Mouse (Mus musculus) kidney, postnatal 0 days (tissue): ENCODE measurements at regions not wholly inside any gene's neighbourhood (a gene's known extent, or its start where the extent isn't known, plus 50 kb on each side); places are given as distances from the start of the nearest gene placed in this dataset.

Experiments used
- ATAC-seq: fragments of 200-750 bp; cut with Nextera tagmentation; replicated peaks from 2 replicates; pipeline ENCODE4 v1.8.0; 2017; ENCODE audit warnings: low read depth, moderate number of reproducible peaks, moderate TSS enrichment, moderate library complexity; ENCODE audit not compliant: low FRiP score
- DNase-seq: peaks from one replicate; pipeline ENCODE4 v3.0.0-alpha.2; 2016; ENCODE audit warnings: low spot score
- H3K27ac ChIP-seq: fragments of 300-500 bp; sonication (generic); 2 replicates; pipeline ENCODE4 v1.5.1; 2014; ENCODE audit warnings: mild to moderate bottlenecking
- H3K27me3 ChIP-seq: fragments of 300-500 bp; sonication (generic); 2 replicates; pipeline ENCODE4 v1.6.1; 2014; ENCODE audit warnings: low read length, mixed read lengths; ENCODE audit not compliant: insufficient read depth
- H3K36me3 ChIP-seq: fragments of 300-500 bp; sonication (generic); 2 replicates; pipeline ENCODE4 v1.6.1; 2014; ENCODE audit warnings: low read length, mixed read lengths; ENCODE audit not compliant: insufficient read depth
- H3K4me1 ChIP-seq: fragments of 300-500 bp; sonication (generic); replicated peaks from 2 replicates; pipeline ENCODE4 v1.6.1; 2014; ENCODE audit warnings: antibody characterized with exemption, low read length, mixed read lengths; ENCODE audit not compliant: insufficient read depth
- H3K4me2 ChIP-seq: fragments of 300-500 bp; sonication (generic); 2 replicates; pipeline ENCODE4 v1.6.1; 2014; ENCODE audit warnings: mild to moderate bottlenecking, low read length, moderate library complexity, mixed read lengths
- H3K4me3 ChIP-seq: fragments of 300-500 bp; sonication (generic); replicated peaks from 2 replicates; pipeline ENCODE4 v1.5.1; 2014; ENCODE audit warnings: low read depth, low read length
- H3K9ac ChIP-seq: fragments of 300-500 bp; sonication (generic); 2 replicates; pipeline ENCODE4 v1.6.1; 2014; ENCODE audit warnings: low read depth, low read length
- H3K9me3 ChIP-seq: fragments of 300-500 bp; sonication (generic); replicated peaks from 2 replicates; pipeline ENCODE4 v1.6.1; 2016; ENCODE audit warnings: low read length, inconsistent platforms, mixed read lengths
- CTCF ChIP-seq: IDR thresholded peaks from 2 replicates; pipeline ENCODE4 v1.5.1; 2016; ENCODE audit warnings: antibody characterized with exemption, low read depth, mild to moderate bottlenecking, moderate library complexity
- WGBS: fragments of 180-500 bp; shearing (Covaris S2); extraction: QIAGEN DNeasy Blood & Tissue Kit; methylation state at CpG from one replicate; pipeline ENCODE4 v1.1.7; 2014; 5-methylcytosine and 5-hydroxymethylcytosine counted together

DNA sequence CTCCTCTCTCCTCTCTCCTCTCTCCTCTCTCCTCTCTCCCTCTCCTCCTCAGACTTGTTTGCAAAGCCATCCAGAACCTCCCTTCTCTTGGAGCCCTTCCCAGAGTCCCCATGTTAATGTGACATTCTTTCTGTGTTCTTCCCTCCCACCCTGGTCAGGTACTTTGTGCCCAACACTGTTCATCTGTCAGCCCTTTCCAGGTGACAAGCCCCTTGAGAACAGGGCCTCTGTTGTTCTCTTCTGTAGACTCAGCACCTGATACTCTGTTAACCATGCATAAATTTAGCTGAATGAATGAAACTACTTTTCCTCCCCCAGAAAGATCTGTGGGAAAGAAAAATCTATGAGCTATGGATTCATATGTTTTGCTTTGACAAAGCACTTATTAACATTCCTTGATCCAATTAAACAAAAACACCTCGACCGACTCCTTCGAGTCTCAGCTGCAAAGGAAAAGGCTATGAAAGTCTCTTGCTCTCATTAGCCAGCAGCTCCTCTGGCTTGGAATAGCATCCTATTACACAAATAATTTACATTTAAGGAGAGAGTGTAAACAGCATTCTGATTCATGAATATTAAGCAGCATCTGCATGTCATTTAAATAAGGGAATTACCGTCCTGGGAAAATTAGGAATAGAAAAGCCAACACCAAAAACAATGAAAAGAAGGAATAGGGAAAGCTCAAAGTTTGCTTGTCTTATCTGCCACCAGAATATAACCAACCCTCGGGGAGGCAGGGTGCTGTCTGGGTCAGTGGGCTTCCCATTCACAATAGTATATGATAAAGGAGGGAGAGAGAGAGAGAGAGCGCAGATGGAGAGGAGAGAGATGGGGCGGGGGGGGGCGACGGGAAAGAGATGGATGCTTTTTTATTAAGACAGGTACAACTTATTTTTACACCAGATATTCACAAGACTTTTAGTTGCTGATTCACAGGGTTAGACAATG, 230.1 kb upstream of the Peli2 start:
- DNase-seq (no peak), ATAC-seq (no peak)
- Histone ChIP-seq H3K9ac (no peak overlapping the region), H3K27ac (no peak overlapping the region), H3K4me2 (no peak overlapping the region), H3K9me3 (no peaks in the 10 kb centered on the region), H3K36me3 (no peaks in the 10 kb centered on the region), H3K4me3 (no peak overlapping the region), H3K27me3 (no peaks in the 10 kb centered on the region), H3K4me1 (no peaks in the 10 kb centered on the region)
- no peak for TF ChIP-seq CTCF
- WGBS: 73% methylated on average over 9 of the region's 9 CpGs

DNA sequence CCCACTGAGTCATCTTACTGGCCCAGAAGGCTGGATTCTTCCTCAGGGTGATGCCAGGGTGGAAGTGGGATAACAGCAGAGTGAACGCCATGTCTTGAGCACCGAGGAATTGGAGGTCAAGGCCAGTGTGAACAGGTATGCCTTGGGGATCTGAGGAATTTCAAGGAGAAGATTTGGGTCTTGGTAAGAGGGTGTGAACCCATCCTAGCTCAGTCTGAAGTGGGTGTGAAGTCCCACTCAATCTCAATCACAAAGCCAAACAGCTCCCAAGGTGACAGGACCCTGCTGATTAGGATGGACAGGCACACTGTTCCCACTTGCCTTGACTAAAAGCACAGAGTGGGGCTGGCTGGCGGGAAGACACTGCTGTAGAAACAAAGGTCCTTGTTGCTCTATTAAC, 224.0 kb upstream of the Peli2 start:
- ATAC-seq (no peak), DNase-seq (no peak)
- 85% methylated on average over 3 of the region's 3 CpGs for WGBS
- no peaks in the 10 kb centered on the region for H3K9me3 ChIP-seq
- no peak overlapping the region for H3K4me2 ChIP-seq
- H3K9ac ChIP-seq: no peak overlapping the region
- H3K27ac ChIP-seq: no peak overlapping the region
- no peaks in the 10 kb centered on the region for H3K27me3 ChIP-seq
- H3K4me3 ChIP-seq: no peak overlapping the region
- H3K36me3 ChIP-seq: no peaks in the 10 kb centered on the region
- H3K4me1 ChIP-seq: no peaks in the 10 kb centered on the region
- no peak for TF ChIP-seq CTCF

DNA sequence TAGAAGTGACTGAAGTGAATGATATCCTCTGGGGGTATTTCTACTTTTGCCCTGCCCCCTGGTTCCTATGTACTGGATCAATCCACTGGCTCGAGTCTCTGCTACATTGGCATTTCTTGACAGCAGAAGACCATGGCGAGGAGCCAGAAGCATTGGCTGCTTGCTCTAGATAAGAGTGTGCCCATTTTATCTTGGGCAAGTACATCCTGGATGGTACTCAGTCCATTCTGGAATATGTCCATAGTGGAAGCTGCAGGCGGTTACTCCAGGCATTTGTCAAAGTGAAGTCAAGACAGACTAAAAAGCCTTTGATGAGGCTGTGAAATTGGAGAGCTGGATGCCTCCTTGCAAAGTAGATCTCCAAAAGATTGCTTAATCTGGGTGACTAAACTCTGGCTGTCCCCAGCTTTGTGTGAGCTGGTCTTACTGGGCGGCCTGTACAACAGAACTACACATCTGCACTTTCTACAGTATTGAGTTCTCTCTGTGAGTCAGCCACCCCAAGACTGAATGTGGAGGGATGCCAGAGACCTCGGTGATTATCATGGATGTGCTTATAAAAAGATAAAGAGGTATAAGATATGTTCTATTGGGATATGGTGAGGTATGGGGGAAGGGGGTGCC, 222.6 kb upstream of the Peli2 start:
- 78% methylated on average over 5 of the region's 5 CpGs for WGBS
- Histone ChIP-seq H3K27ac (no peak overlapping the region), H3K4me3 (no peak overlapping the region), H3K36me3 (no peaks in the 10 kb centered on the region), H3K9me3 (no peaks in the 10 kb centered on the region), H3K9ac (no peak overlapping the region), H3K4me1 (no peaks in the 10 kb centered on the region), H3K4me2 (no peak overlapping the region), H3K27me3 (no peaks in the 10 kb centered on the region)
- DNase-seq: no peak
- ATAC-seq: no peak
- TF ChIP-seq CTCF: no peak

DNA sequence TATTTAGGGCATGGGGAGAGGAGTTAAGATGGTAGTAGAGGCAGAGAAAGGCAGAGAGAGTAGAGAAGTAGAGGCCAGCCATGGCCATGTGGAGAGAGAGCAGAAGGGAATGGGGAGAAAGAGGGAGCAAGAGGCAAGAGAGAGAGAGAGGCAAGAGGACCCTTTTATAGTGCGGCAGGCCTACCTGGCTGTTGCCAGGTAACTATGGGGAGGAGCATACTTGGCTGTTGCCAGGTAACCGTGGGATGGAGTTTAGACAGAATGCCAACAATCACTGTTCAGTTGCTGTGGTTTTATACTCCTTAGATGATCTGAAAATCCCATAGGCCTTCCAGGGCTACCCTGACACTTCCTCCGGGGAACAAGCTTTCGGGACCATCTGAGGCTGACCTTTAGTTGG, 222.0 kb upstream of the Peli2 start:
- no peaks in the 10 kb centered on the region for H3K4me1 ChIP-seq
- no peaks in the 10 kb centered on the region for H3K27me3 ChIP-seq
- H3K4me2 ChIP-seq: no peak overlapping the region
- DNase-seq: no peak
- H3K27ac ChIP-seq: no peak overlapping the region
- no peak for TF ChIP-seq CTCF
- H3K36me3 ChIP-seq: no peaks in the 10 kb centered on the region
- no peaks in the 10 kb centered on the region for H3K9me3 ChIP-seq
- no peak overlapping the region for H3K4me3 ChIP-seq
- no peak overlapping the region for H3K9ac ChIP-seq
- 80% methylated on average over 4 of the region's 4 CpGs for WGBS
- no peak for ATAC-seq

DNA sequence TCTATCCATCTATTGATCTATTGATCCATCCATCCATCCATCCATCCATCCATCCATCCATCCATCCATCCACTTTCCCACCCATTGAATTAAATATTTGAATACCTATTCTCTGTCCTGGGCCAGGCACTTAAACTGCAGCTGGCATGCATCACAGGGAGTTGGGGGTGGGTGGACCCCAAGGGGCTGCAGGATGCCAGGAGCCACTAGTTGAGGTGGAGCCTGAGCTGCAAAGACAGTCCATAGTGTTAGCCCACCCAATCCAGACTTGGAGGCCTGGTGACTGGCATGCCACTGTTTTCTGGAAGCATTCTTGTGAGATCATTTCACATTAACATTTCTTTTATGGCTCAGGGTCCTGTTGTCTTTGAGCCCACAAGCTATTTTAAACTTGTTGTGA, 215.3 kb upstream of the Peli2 start:
- Histone ChIP-seq H3K36me3 (no peaks in the 10 kb centered on the region), H3K4me3 (no peak overlapping the region), H3K4me1 (no peaks in the 10 kb centered on the region), H3K27me3 (no peaks in the 10 kb centered on the region), H3K9ac (no peak overlapping the region), H3K9me3 (no peaks in the 10 kb centered on the region), H3K4me2 (no peak overlapping the region), H3K27ac (no peak overlapping the region)
- ATAC-seq (no peak), DNase-seq (no peak)
- no peak for TF ChIP-seq CTCF

DNA sequence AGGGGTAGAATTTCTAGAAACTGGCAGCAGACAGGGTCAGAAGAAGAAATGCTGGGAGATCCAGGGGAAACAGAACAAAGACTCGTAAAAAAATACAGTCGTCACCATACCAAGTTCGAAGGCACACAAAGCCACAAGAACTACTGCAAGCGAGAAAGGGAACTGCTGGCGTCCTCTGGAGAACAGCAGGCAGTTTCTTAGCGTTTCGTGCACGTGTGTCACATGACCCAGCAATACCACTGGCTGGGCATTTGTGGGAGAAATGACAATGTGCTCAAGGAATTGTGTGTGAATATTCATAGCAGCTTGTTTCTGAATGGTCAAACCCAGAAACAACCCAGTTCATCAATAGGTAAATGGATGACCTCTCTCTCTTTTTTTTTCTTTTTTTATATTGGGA, 211.5 kb upstream of the Peli2 start:
- Histone ChIP-seq H3K9me3 (no peaks in the 10 kb centered on the region), H3K4me2 (no peak overlapping the region), H3K9ac (no peak overlapping the region), H3K27me3 (no peaks in the 10 kb centered on the region), H3K4me1 (no peaks in the 10 kb centered on the region), H3K4me3 (no peak overlapping the region), H3K36me3 (no peaks in the 10 kb centered on the region), H3K27ac (no peak overlapping the region)
- 51% methylated on average over 8 of the region's 8 CpGs for WGBS
- ATAC-seq (no peak), DNase-seq (no peak)
- TF ChIP-seq CTCF: no peak
